In genomic region chr8:74851837-74852236, GRCm38 (mm10) we compare ENCODE assay signal across 15 mouse cellular contexts. TPM values are rescaled to one million over a fixed set of nuclear protein-coding genes. Genes with fewer than 3 reads are reported as not detected.
DNase-seq lines count a peak whose midpoint lies in the region; ATAC-seq and TF ChIP-seq lines count a peak whose summit lies in the region.
"Had no signal": no experiment of that assay in that cellular context is flagged by ENCODE, and none has a peak within 500 bp of the region (broad histone marks: within the 10 kb centered on the region; RNA-seq: fewer than 3 reads in every experiment).

No protein-coding gene starts in this region.

- no peaks in the 10 kb centered on the region for H3K4me1 ChIP-seq in kidney, postnatal 0 days (replicated peaks; ENCODE audit: insufficient read depth, low read length)
- no peaks in the 10 kb centered on the region for H3K4me1 ChIP-seq in limb, embryonic 13.5 days
- H3K4me1 ChIP-seq in heart, adult 2 months (ENCODE audit: control insufficient read depth, insufficient read depth, low read length), result no peaks in the 10 kb centered on the region
- H3K4me1 ChIP-seq: limb, embryonic 15.5 days had no signal

- no peak overlapping the region for H3K4me2 ChIP-seq in kidney, postnatal 0 days (ENCODE audit: low read length)
- no peak overlapping the region for H3K4me2 ChIP-seq in limb, embryonic 13.5 days (replicated peaks)
- H3K4me2 ChIP-seq: limb, embryonic 15.5 days; midbrain, embryonic 11.5 days had no signal

- H3K27me3 ChIP-seq in kidney, postnatal 0 days (ENCODE audit: insufficient read depth, low read length), result no peaks in the 10 kb centered on the region
- no peaks in the 10 kb centered on the region for H3K27me3 ChIP-seq in limb, embryonic 13.5 days
- no peaks in the 10 kb centered on the region for H3K27me3 ChIP-seq in heart, adult 2 months (ENCODE audit: control insufficient read depth, insufficient read depth, low read length)
- H3K27me3 ChIP-seq: limb, embryonic 15.5 days had no signal

- intact Hi-C loops in heart, adult 2 months (cut with DNase I), result no loop called here

- H3K4me3 ChIP-seq in kidney, postnatal 0 days (replicated peaks; ENCODE audit: low read depth, low read length), result no peak overlapping the region
- no peak overlapping the region for H3K4me3 ChIP-seq in limb, embryonic 13.5 days
- no peak overlapping the region for H3K4me3 ChIP-seq in heart, adult 2 months
- H3K4me3 ChIP-seq: limb, embryonic 15.5 days had no signal

- H3K9me3 ChIP-seq in kidney, postnatal 0 days (replicated peaks; ENCODE audit: low read length), result no peaks in the 10 kb centered on the region
- no peaks in the 10 kb centered on the region for H3K9me3 ChIP-seq in limb, embryonic 13.5 days
- H3K9me3 ChIP-seq: limb, embryonic 15.5 days had no signal

- peak; percentile 25 for DNase-seq in adrenal gland, postnatal 10 days
- no peak for DNase-seq in adrenal gland, postnatal 25 days
- DNase-seq in kidney, postnatal 0 days (ENCODE audit: low spot score), result peak; percentile 69
- DNase-seq in kidney, adult 18-20 months, result no peak
- peak; percentile 28 for DNase-seq in WW6 (ENCODE audit: low read depth, low spot score)
- DNase-seq in right cerebral cortex, adult 18-20 months, result no peak
- DNase-seq in heart, adult 2 months, result no peak
- DNase-seq: cerebellum, adult 18-20 months; right cerebral cortex, postnatal 25 days; thymus, postnatal 25 days had no signal

- H3K36me3 ChIP-seq in kidney, postnatal 0 days (ENCODE audit: insufficient read depth, low read length), result no peaks in the 10 kb centered on the region
- no peaks in the 10 kb centered on the region for H3K36me3 ChIP-seq in limb, embryonic 13.5 days
- no peaks in the 10 kb centered on the region for H3K36me3 ChIP-seq in heart, adult 2 months (ENCODE audit: control insufficient read depth, insufficient read depth, low read length)
- H3K36me3 ChIP-seq: limb, embryonic 15.5 days had no signal

- TF ChIP-seq EP300 in heart, adult 2 months (IDR thresholded peaks at IDR 0.05; ENCODE audit: insufficient read depth, low read depth, low read length), result no peak

- H3K9ac ChIP-seq in kidney, postnatal 0 days (ENCODE audit: low read depth, low read length), result no peak overlapping the region
- no peak overlapping the region for H3K9ac ChIP-seq in limb, embryonic 13.5 days
- no peak overlapping the region for H3K9ac ChIP-seq in heart, adult 2 months (ENCODE audit: low read depth, low read length)
- H3K9ac ChIP-seq: limb, embryonic 15.5 days had no signal

- no peak for TF ChIP-seq POLR2A in heart, adult 2 months (IDR thresholded peaks at IDR 0.05; ENCODE audit: insufficient read depth, low read depth, low read length)

- TF ChIP-seq CTCF in kidney, postnatal 0 days (IDR thresholded peaks at IDR 0.05; ENCODE audit: low read depth), result no peak
- TF ChIP-seq CTCF in heart, adult 2 months (IDR thresholded peaks at IDR 0.05), result no peak

- peak; percentile 59; the same call in 1 of the 2 replicates for ATAC-seq in kidney, postnatal 0 days (replicated peaks; ENCODE audit: low FRiP score, low read depth)
- ATAC-seq in limb, embryonic 13.5 days (ENCODE audit: low FRiP score, low read depth), result peak; percentile 51; the same call in 1 of the 2 replicates
- ATAC-seq: activated CD4-positive, CD25-positive, alpha-beta regulatory T cell, adult 4 months; forebrain, embryonic 16.5 days had no signal

- no peaks in the 10 kb centered on the region for H3K79me2 ChIP-seq in heart, adult 2 months (replicated peaks; ENCODE audit: control insufficient read depth, insufficient read depth, low read length)

- no peak overlapping the region for H3K27ac ChIP-seq in kidney, postnatal 0 days
- H3K27ac ChIP-seq in limb, embryonic 13.5 days, result no peak overlapping the region
- no peak overlapping the region for H3K27ac ChIP-seq in heart, adult 2 months
- H3K27ac ChIP-seq: limb, embryonic 15.5 days had no signal

- WGBS in kidney, postnatal 0 days, result 16% methylated on average over 3 of the region's 3 CpGs
- WGBS in limb, embryonic 13.5 days, result 8% methylated on average over 3 of the region's 3 CpGs
- 22% methylated on average over 3 of the region's 3 CpGs for WGBS in heart, adult 2 months

RNA-seq across cellular contexts. Expression of gene Isx, which starts 21.1 kb away (rescaled TPM):
- under 1 TPM in 1 of 2 experiments, not detected in 1; 0.21 TPM for total RNA-seq in adrenal gland, postnatal 10 days (2021)
- not detected in 2 replicates for total RNA-seq in adrenal gland, postnatal 25 days (2021)
- polyA plus RNA-seq in kidney, postnatal 0 days (2015; fragmentation: Nextera tagmentation; extraction: Ambion mirVana), result 0.11 TPM in 1 of 2 replicates, not detected in the other
- polyA plus RNA-seq in limb, embryonic 13.5 days (2015; fragmentation: Nextera tagmentation; extraction: Ambion mirVana), result 0.20 and 0.34 TPM in 2 replicates
- under 1 TPM in 1 of 2 experiments, not detected in 1; 0.18 TPM for total RNA-seq in heart, adult 2 months (2021)
- polyA plus RNA-seq in heart, adult 2 months (2012; rRNA removed), result 0.18 TPM in 1 of 2 replicates, not detected in the other
- polyA plus RNA-seq: activated CD4-positive, CD25-positive, alpha-beta regulatory T cell, adult 4 months; forebrain, embryonic 16.5 days; midbrain, embryonic 11.5 days had no signal

Comparison
In these comparisons a context has a peak if more than half of its experiments do, and no peak if none do; other contexts are left out.
1. DNase-seq: peak in adrenal gland, postnatal 10 days (single experiment), kidney, postnatal 0 days (single experiment) and WW6 (single experiment); none in adrenal gland, postnatal 25 days (single experiment), kidney, adult 18-20 months (single experiment), right cerebral cortex, adult 18-20 months (single experiment) and heart, adult 2 months (0 of 2).